Mouse (Mus musculus) myocyte (in vitro differentiated cells): ENCODE measurements around the gene Ltbr.

Experiments
- CEBPB ChIP-seq: IDR thresholded peaks from 2 replicates; pipeline ENCODE4 v1.6.1; 2011; ENCODE audit warnings: mild to moderate bottlenecking, moderate library complexity; ENCODE audit not compliant: poor library complexity, insufficient read depth, severe bottlenecking
- MYOD1 ChIP-seq, 3 experiments: IDR thresholded peaks; one replicate each; pipeline ENCODE4 v1.6.1; 2011; ENCODE audit warnings: control low read depth in 2 of 3, low read depth in 2 of 3, mild to moderate bottlenecking in 2 of 3, moderate library complexity in 1 of 3; ENCODE audit not compliant: insufficient read length in 2 of 3, control insufficient read depth in 1 of 3
- MYOG ChIP-seq, 3 experiments: IDR thresholded peaks; one replicate each; pipeline ENCODE4 v1.6.1; 2011; ENCODE audit warnings: control low read depth in 2 of 3, low read depth in 2 of 3, mild to moderate bottlenecking in 2 of 3; ENCODE audit not compliant: insufficient read length in 2 of 3, control insufficient read depth in 1 of 3, insufficient read depth in 1 of 3
- POLR2A ChIP-seq: IDR thresholded peaks from one replicate; pipeline ENCODE4 v1.6.1; 2011; ENCODE audit warnings: low read depth, mild to moderate bottlenecking, control low read depth, moderate library complexity; ENCODE audit not compliant: insufficient read length
- TCF12 ChIP-seq: IDR thresholded peaks from one replicate; pipeline ENCODE4 v1.6.1; 2011; ENCODE audit warnings: mild to moderate bottlenecking, control low read depth; ENCODE audit not compliant: poor library complexity, insufficient read depth, severe bottlenecking
- USF1 ChIP-seq: IDR thresholded peaks from one replicate; pipeline ENCODE4 v1.6.1; 2011; ENCODE audit warnings: low read depth, mild to moderate bottlenecking, control low read depth, moderate library complexity

DNA sequence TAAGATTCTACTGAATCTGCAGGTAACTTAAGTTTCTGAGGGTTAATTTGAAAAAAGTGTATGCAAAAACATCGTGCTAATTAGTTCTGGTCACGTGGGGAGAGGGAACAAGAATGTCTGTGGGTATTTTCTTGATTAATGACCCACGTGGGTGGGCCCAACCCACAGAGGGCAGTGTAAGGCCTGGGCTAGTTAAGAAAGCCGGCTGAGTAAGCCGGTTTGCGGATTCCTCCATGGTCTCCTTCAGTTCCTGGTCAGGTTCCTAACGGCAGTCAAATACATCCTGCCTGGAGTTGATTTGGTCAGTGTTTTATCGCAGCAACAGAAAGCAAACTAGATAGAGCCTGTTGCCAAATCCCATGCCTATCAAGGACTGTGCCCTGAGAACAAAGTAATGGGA lies 29.4 kb downstream of the Ltbr start:
- TF ChIP-seq POLR2A (no peak), TCF12 (no peak), MYOG (IDR thresholded peaks at IDR 0.05; ENCODE audit: control insufficient read depth in 1 of 3, insufficient read depth in 1 of 3, insufficient read length in 2 of 3, low read depth in 2 of 3) (no peak), CEBPB (no peak), USF1 (no peak), MYOD1 (IDR thresholded peaks at IDR 0.05; ENCODE audit: control insufficient read depth in 1 of 3, insufficient read length in 2 of 3, low read depth in 2 of 3) (no peak)
